Mouse (Mus musculus): Measurements from ENCODE around the gene Gm20518.

GRCm38 (mm10) chr16:17830385-17831178 is 60.9 kb downstream of the Gm20518 start:
- TF ChIP-seq POLR2A (IDR thresholded peaks at IDR 0.05; ENCODE audit: borderline replicate concordance, extremely low read depth, low read depth, low read length): no peak
- no peak for TF ChIP-seq CTCF (IDR thresholded peaks at IDR 0.05; ENCODE audit: insufficient read depth, low read length)

Data from lung, adult 2 months (tissue).